In genomic region chr9:59482419-59482818, GRCm38 (mm10) we compare ENCODE assay signal across 8 mouse cellular contexts. TPM values are rescaled to one million over a fixed set of nuclear protein-coding genes. Genes with fewer than 3 reads are reported as not detected.
DNase-seq lines count a peak whose midpoint lies in the region; TF ChIP-seq lines count a peak whose summit lies in the region.

No protein-coding gene starts in this region.

- DNase-seq in adrenal gland, adult (ENCODE audit: inconsistent age in 2 of 2, low spot score in 1 of 2), result peak; percentile 49 to 76
- DNase-seq in adrenal gland, postnatal 4 days (ENCODE audit: low spot score in 2 of 2), result no peak
- peak; percentile 16 for DNase-seq in left cerebral cortex, postnatal 4 days
- no peak for DNase-seq in left cerebral cortex, adult 9 months (ENCODE audit: low spot score in 2 of 2)
- DNase-seq in c-Kit-positive CD71-positive TER-119-positive erythroid progenitor cells, embryonic 14.5 days (ENCODE audit: low spot score), result peak; percentile 73
- peak; percentile 40 to 54 for DNase-seq in kidney, postnatal 4 days
- no peak for DNase-seq in layer of hippocampus, adult 9-10 months (ENCODE audit: low spot score)

- intact Hi-C loops in left cerebral cortex, postnatal 4 days (cut with DNase I), result no loop called here

- H3K4me2 ChIP-seq in myocyte (ENCODE audit: low read depth), result peak overlapping the region; percentile 86

- no peak overlapping the region for H3ac ChIP-seq in myocyte (ENCODE audit: control insufficient read depth, insufficient read length)

- no peaks in the 10 kb centered on the region for H3K27me3 ChIP-seq in myocyte (ENCODE audit: control insufficient read depth, insufficient read depth, insufficient read length)

- H3K79me2 ChIP-seq in myocyte (ENCODE audit: control insufficient read depth, insufficient read depth), result peaks cover 85% of the 10 kb centered on the region

- H3K4me3 ChIP-seq in myocyte, result no peak overlapping the region

- no peak for TF ChIP-seq POLR2A in myocyte (IDR thresholded peaks at IDR 0.05; ENCODE audit: insufficient read length, low read depth)

- no peaks in the 10 kb centered on the region for H3K36me3 ChIP-seq in myocyte (ENCODE audit: control insufficient read depth, insufficient read depth)

TF ChIP-seq in myocyte, 11 proteins besides CTCF, POLR2A, EP300 and RAD21:
- TF ChIP-seq REST (IDR thresholded peaks at IDR 0.05; ENCODE audit: insufficient read depth, insufficient read length) (no peak), USF1 (IDR thresholded peaks at IDR 0.05; ENCODE audit: low read depth) (no peak), POLR2AphosphoS2 (IDR thresholded peaks at IDR 0.05; ENCODE audit: insufficient read length, low read depth) (no peak), MYOG (IDR thresholded peaks at IDR 0.05; ENCODE audit: control insufficient read depth in 1 of 3, insufficient read depth in 1 of 3, insufficient read length in 2 of 3, low read depth in 2 of 3) (no peak), SRF (IDR thresholded peaks at IDR 0.05; ENCODE audit: control insufficient read depth, insufficient read length, low read depth) (no peak), MAX (IDR thresholded peaks at IDR 0.05; ENCODE audit: low read depth) (no peak), E2F4 (IDR thresholded peaks at IDR 0.05; ENCODE audit: insufficient read depth) (no peak), MYOD1 (IDR thresholded peaks at IDR 0.05; ENCODE audit: control insufficient read depth in 1 of 3, insufficient read length in 2 of 3, low read depth in 2 of 3) (no peak), TCF3 (IDR thresholded peaks at IDR 0.05; ENCODE audit: insufficient read length, low read depth) (no peak), CEBPB (IDR thresholded peaks at IDR 0.05; ENCODE audit: insufficient read depth, poor library complexity, severe bottlenecking) (no peak), TCF12 (IDR thresholded peaks at IDR 0.05; ENCODE audit: insufficient read depth, poor library complexity, severe bottlenecking) (no peak)

RNA-seq across cellular contexts. Expression of gene Arih1, which starts 4.0 kb away (rescaled TPM):
- total RNA-seq in adrenal gland, postnatal 4 days (2021), result 100 to 1,000 TPM; 101 to 113 TPM
- 100 to 1,000 TPM; 127 to 130 TPM for total RNA-seq in left cerebral cortex, postnatal 4 days (2021)
- 38.1 TPM for polyA plus RNA-seq in myocyte (2012; fragmentation: generic; extraction: Trizol)

RNA-seq across cellular contexts. Expression of gene Hexa, which starts 56.9 kb away (rescaled TPM):
- total RNA-seq in adrenal gland, postnatal 4 days (2021), result 10 to 100 TPM; 74.9 to 81.7 TPM
- total RNA-seq in left cerebral cortex, postnatal 4 days (2021), result 10 to 100 TPM; 31.4 to 33.0 TPM
- 131 TPM for polyA plus RNA-seq in myocyte (2012; fragmentation: generic; extraction: Trizol)

RNA-seq across cellular contexts. Expression of gene Tmem202, which starts 57.2 kb away (rescaled TPM):
- 1 to 10 TPM; 1.3 to 2.0 TPM for total RNA-seq in adrenal gland, postnatal 4 days (2021)
- 1 to 10 TPM; 2.2 to 2.3 TPM for total RNA-seq in left cerebral cortex, postnatal 4 days (2021)
- polyA plus RNA-seq in myocyte (2012; fragmentation: generic; extraction: Trizol), result 1.2 TPM

Comparison
In these comparisons a context has a peak if more than half of its experiments do, and no peak if none do; other contexts are left out.
1. DNase-seq: peak in adrenal gland, adult (2 of 2), left cerebral cortex, postnatal 4 days (single experiment), c-Kit-positive CD71-positive TER-119-positive erythroid progenitor cells, embryonic 14.5 days (single experiment) and kidney, postnatal 4 days (2 of 2); none in adrenal gland, postnatal 4 days (0 of 2), left cerebral cortex, adult 9 months (0 of 2) and layer of hippocampus, adult 9-10 months (single experiment).